Mouse (Mus musculus): ENCODE measurements around the gene Slc9a9. TPM values are rescaled to one million over a fixed set of nuclear protein-coding genes. Genes with fewer than 3 reads are reported as not detected.

Gene Slc9a9
- polyA plus RNA-seq, 1 experiment from 2014 or later, result 1.2 TPM

DNA sequence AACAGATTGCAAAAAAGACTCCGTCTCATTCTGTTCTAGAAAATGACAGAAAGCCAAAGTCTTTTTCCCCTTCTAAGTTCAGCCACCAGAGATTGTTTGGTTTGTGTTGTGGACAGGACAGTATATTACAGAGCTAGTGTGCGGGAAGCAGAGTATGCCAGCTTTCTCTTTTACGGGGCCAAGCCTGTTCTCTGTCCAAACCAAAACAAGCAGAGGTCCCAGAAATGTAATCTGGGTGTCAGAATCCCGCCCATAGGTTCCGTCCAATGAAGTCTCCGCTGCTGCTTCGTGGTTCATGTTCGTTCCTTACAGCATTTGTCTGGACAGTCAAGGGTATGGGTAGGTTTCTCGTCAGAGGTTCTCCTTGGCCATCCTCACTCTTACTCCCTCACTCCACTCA is 242.4 kb downstream of the Slc9a9 start:
- ATAC-seq (ENCODE audit: insufficient number of reproducible peaks, low FRiP score, low TSS enrichment, low read depth) (no peak), DNase-seq (ENCODE audit: low spot score) (no peak)
- no peaks in the 10 kb centered on the region for H3K4me1 ChIP-seq (ENCODE audit: control insufficient read depth, insufficient read depth, low read length)
- 90% methylated on average over 9 of the region's 9 CpGs for WGBS
- H3K4me3 ChIP-seq (ENCODE audit: low read depth, low read length), result no peak overlapping the region
- no peaks in the 10 kb centered on the region for H3K36me3 ChIP-seq (ENCODE audit: control insufficient read depth, insufficient read depth, low read length)
- H3K4me2 ChIP-seq (ENCODE audit: low read depth, severe bottlenecking), result no peak overlapping the region
- H3K27me3 ChIP-seq (ENCODE audit: control insufficient read depth, insufficient read depth, low read length), result no peaks in the 10 kb centered on the region
- no peaks in the 10 kb centered on the region for H3K9me3 ChIP-seq (ENCODE audit: control insufficient read depth, low read length)
- no peak overlapping the region for H3K27ac ChIP-seq (replicated peaks; ENCODE audit: low read depth, low read length)
- H3K9ac ChIP-seq (ENCODE audit: low read length), result no peak overlapping the region

DNA sequence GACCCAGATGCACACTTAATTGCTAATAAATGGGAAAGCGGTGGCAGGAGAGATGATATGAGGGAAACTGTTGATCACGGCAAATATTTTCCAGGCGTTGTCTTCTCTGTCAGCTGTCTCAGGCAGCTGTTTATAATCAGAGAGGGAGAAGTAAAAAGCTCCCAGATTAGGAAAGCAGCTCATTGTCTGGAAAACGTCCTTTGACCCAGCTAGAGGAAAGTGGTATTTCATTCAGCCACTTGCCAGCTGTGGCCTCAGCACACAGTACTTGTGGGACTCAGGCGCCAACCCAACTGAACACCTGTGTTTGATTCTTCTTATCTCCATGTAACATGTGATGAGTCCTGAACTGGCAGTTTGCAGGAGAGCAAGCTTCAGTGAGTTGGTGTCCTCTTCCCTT is 252.4 kb downstream of the Slc9a9 start:
- WGBS, result 35% methylated on average over 5 of the region's 5 CpGs
- no peak for ATAC-seq (ENCODE audit: insufficient number of reproducible peaks, low FRiP score, low TSS enrichment, low read depth)
- DNase-seq (ENCODE audit: low spot score), result no peak

DNA sequence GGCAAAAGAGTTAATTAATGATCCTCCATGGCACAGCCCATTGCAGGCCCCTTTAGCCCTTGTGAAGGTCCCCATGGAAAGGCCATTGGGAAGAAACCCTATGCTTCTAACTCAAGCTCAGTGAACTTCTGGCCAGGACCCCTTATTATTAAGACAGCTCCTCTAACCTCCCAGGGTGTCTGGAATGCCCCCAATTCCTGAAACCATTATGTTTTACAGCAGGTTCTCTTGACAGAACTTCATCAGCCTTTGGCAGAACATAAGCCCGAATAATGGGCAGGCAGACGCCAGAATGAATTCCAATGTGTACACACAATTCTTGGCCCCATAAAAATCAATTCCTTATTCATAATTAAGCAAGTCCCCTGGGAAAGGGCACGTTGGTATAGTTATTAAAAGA is 256.1 kb downstream of the Slc9a9 start:
- DNase-seq (ENCODE audit: low spot score) (no peak), ATAC-seq (ENCODE audit: insufficient number of reproducible peaks, low FRiP score, low TSS enrichment, low read depth) (no peak)
- H3K27me3 ChIP-seq (ENCODE audit: control insufficient read depth, insufficient read depth, low read length), result no peaks in the 10 kb centered on the region

More for the DNA sequence above, 252.4 kb downstream of the Slc9a9 start:
- H3K4me2 ChIP-seq (ENCODE audit: low read depth, severe bottlenecking), result no peak overlapping the region
- no peaks in the 10 kb centered on the region for H3K4me1 ChIP-seq (ENCODE audit: control insufficient read depth, insufficient read depth, low read length)
- H3K27me3 ChIP-seq (ENCODE audit: control insufficient read depth, insufficient read depth, low read length), result no peaks in the 10 kb centered on the region
- H3K9me3 ChIP-seq (ENCODE audit: control insufficient read depth, low read length), result no peaks in the 10 kb centered on the region
- no peak overlapping the region for H3K9ac ChIP-seq (ENCODE audit: low read length)
- H3K36me3 ChIP-seq (ENCODE audit: control insufficient read depth, insufficient read depth, low read length), result no peaks in the 10 kb centered on the region
- H3K4me3 ChIP-seq (ENCODE audit: low read depth, low read length), result no peak overlapping the region
- H3K27ac ChIP-seq (replicated peaks; ENCODE audit: low read depth, low read length), result no peak overlapping the region

DNA sequence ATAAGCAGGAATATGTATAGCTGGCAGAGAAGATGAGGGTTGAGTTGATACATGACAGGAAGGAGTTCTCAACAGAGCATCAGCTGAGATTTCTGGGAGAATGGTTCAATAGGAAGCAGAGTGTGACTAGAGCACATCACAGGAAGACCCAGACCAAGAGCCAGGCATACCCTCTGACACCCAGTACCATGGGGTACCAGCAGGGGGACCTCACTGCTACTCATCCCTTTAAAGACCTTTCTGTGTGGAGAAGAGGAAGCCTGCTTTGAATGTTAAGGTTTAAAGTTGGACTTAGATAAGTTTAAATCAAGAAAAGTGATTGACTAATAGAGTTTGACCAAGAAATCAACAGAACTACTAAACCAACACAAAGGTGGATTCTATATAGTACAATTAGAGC is 257.4 kb downstream of the Slc9a9 start:
- no peak overlapping the region for H3K27ac ChIP-seq (replicated peaks; ENCODE audit: low read depth, low read length)

More for the DNA sequence above, 256.1 kb downstream of the Slc9a9 start:
- WGBS, result 67% methylated on average over 3 of the region's 3 CpGs
- no peak overlapping the region for H3K4me3 ChIP-seq (ENCODE audit: low read depth, low read length)
- no peaks in the 10 kb centered on the region for H3K9me3 ChIP-seq (ENCODE audit: control insufficient read depth, low read length)
- no peak overlapping the region for H3K9ac ChIP-seq (ENCODE audit: low read length)
- H3K36me3 ChIP-seq (ENCODE audit: control insufficient read depth, insufficient read depth, low read length), result no peaks in the 10 kb centered on the region
- no peak overlapping the region for H3K4me2 ChIP-seq (ENCODE audit: low read depth, severe bottlenecking)
- no peak overlapping the region for H3K27ac ChIP-seq (replicated peaks; ENCODE audit: low read depth, low read length)
- H3K4me1 ChIP-seq (ENCODE audit: control insufficient read depth, insufficient read depth, low read length), result no peaks in the 10 kb centered on the region

DNA sequence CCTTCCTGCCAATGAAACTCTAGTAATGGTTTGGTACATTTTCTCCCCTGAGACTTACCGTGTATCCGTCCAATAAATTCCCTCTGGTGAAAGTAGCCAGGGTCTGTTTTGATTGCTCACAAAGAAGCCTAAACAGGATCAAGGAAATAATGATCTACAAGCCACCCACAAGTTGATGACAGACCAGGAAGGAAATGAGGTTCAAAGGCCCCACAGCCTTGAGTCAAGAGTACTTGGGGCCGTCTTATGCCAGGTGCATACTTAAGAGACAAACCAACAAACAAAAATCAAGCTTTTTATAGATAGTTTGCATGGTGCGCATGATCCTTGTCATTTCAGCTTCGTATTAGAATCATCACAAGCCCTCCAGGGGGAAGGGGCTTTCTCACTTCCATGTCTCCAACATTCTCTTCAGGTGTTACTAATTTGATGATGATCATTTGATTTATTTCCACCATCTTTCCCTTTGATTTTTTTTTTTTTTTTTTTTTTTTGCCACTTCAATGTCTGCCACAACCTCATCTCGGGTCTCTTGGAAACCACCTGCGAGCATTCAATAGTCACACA is 275.9 kb downstream of the Slc9a9 start:
- H3K36me3 ChIP-seq (ENCODE audit: control insufficient read depth, insufficient read depth, low read length), result no peaks in the 10 kb centered on the region
- no peak overlapping the region for H3K4me3 ChIP-seq (ENCODE audit: low read depth, low read length)
- no peak overlapping the region for H3K27ac ChIP-seq (replicated peaks; ENCODE audit: low read depth, low read length)
- no peak for ATAC-seq (ENCODE audit: insufficient number of reproducible peaks, low FRiP score, low TSS enrichment, low read depth)
- no peaks in the 10 kb centered on the region for H3K4me1 ChIP-seq (ENCODE audit: control insufficient read depth, insufficient read depth, low read length)
- 70% methylated on average over 7 of the region's 7 CpGs for WGBS
- H3K4me2 ChIP-seq (ENCODE audit: low read depth, severe bottlenecking), result no peak overlapping the region
- H3K27me3 ChIP-seq (ENCODE audit: control insufficient read depth, insufficient read depth, low read length), result no peaks in the 10 kb centered on the region
- DNase-seq (ENCODE audit: low spot score), result no peak
- no peak overlapping the region for H3K9ac ChIP-seq (ENCODE audit: low read length)
- no peaks in the 10 kb centered on the region for H3K9me3 ChIP-seq (ENCODE audit: control insufficient read depth, low read length)

More for the DNA sequence above, 257.4 kb downstream of the Slc9a9 start:
- H3K4me3 ChIP-seq (ENCODE audit: low read depth, low read length), result no peak overlapping the region
- H3K9me3 ChIP-seq (ENCODE audit: control insufficient read depth, low read length), result no peaks in the 10 kb centered on the region
- ATAC-seq (ENCODE audit: insufficient number of reproducible peaks, low FRiP score, low TSS enrichment, low read depth), result no peak
- H3K27me3 ChIP-seq (ENCODE audit: control insufficient read depth, insufficient read depth, low read length), result no peaks in the 10 kb centered on the region
- no peak overlapping the region for H3K4me2 ChIP-seq (ENCODE audit: low read depth, severe bottlenecking)
- H3K9ac ChIP-seq (ENCODE audit: low read length), result no peak overlapping the region
- no peak for DNase-seq (ENCODE audit: low spot score)
- H3K36me3 ChIP-seq (ENCODE audit: control insufficient read depth, insufficient read depth, low read length), result no peaks in the 10 kb centered on the region
- no peaks in the 10 kb centered on the region for H3K4me1 ChIP-seq (ENCODE audit: control insufficient read depth, insufficient read depth, low read length)

DNA sequence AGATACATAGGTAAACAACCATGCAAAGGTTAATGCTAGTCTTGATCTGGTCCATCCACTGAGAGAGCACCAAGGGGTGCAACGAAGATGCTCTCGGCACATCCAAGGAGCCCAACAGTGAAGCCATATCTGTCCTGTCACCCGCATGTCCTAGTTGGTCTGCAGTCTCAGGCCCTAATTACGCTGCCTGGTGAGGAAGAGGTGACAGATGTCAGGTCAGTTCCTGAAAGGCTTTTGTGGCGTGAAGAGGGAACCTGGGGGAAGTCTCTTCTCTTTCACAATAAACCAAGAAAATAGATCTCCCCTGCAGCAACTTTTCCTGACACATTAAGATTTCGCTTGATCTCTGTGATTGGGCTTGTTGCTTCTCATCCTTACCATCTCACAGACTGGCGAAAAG is 277.5 kb downstream of the Slc9a9 start:
- H3K27ac ChIP-seq (replicated peaks; ENCODE audit: low read depth, low read length), result no peak overlapping the region
- ATAC-seq (ENCODE audit: insufficient number of reproducible peaks, low FRiP score, low TSS enrichment, low read depth), result no peak
- no peak overlapping the region for H3K4me2 ChIP-seq (ENCODE audit: low read depth, severe bottlenecking)
- H3K4me3 ChIP-seq (ENCODE audit: low read depth, low read length), result no peak overlapping the region
- H3K36me3 ChIP-seq (ENCODE audit: control insufficient read depth, insufficient read depth, low read length), result no peaks in the 10 kb centered on the region
- no peaks in the 10 kb centered on the region for H3K27me3 ChIP-seq (ENCODE audit: control insufficient read depth, insufficient read depth, low read length)
- DNase-seq (ENCODE audit: low spot score), result no peak
- H3K4me1 ChIP-seq (ENCODE audit: control insufficient read depth, insufficient read depth, low read length), result no peaks in the 10 kb centered on the region
- H3K9me3 ChIP-seq (ENCODE audit: control insufficient read depth, low read length), result no peaks in the 10 kb centered on the region
- 71% methylated on average over 7 of the region's 7 CpGs for WGBS
- H3K9ac ChIP-seq (ENCODE audit: low read length), result no peak overlapping the region

DNA sequence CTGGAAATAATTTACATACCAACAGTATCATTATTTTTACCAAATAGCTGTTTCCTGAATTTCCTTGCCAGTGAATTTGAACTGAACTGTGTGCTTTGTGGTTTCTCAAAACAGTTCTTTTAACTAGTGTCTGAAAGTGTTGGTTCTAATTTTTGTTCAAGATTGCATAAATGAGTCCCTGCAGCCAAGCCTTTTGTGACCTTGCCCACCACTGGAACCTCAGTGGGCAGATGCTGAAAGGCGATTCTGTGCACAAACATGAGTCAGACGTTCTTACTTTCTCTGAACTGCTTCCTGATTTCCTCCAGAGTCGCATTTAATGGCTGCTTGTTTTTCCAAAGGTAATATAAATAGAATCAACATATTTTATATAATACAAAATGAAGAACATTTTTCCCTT is 281.0 kb downstream of the Slc9a9 start:
- ATAC-seq (ENCODE audit: insufficient number of reproducible peaks, low FRiP score, low TSS enrichment, low read depth), result no peak
- 70% methylated on average over 3 of the region's 3 CpGs for WGBS
- Histone ChIP-seq H3K27ac (replicated peaks; ENCODE audit: low read depth, low read length) (no peak overlapping the region), H3K4me3 (ENCODE audit: low read depth, low read length) (no peak overlapping the region), H3K9me3 (ENCODE audit: control insufficient read depth, low read length) (no peaks in the 10 kb centered on the region), H3K4me1 (ENCODE audit: control insufficient read depth, insufficient read depth, low read length) (no peaks in the 10 kb centered on the region), H3K9ac (ENCODE audit: low read length) (no peak overlapping the region), H3K36me3 (ENCODE audit: control insufficient read depth, insufficient read depth, low read length) (no peaks in the 10 kb centered on the region), H3K27me3 (ENCODE audit: control insufficient read depth, insufficient read depth, low read length) (no peaks in the 10 kb centered on the region), H3K4me2 (ENCODE audit: low read depth, severe bottlenecking) (no peak overlapping the region)
- no peak for DNase-seq (ENCODE audit: low spot score)

DNA sequence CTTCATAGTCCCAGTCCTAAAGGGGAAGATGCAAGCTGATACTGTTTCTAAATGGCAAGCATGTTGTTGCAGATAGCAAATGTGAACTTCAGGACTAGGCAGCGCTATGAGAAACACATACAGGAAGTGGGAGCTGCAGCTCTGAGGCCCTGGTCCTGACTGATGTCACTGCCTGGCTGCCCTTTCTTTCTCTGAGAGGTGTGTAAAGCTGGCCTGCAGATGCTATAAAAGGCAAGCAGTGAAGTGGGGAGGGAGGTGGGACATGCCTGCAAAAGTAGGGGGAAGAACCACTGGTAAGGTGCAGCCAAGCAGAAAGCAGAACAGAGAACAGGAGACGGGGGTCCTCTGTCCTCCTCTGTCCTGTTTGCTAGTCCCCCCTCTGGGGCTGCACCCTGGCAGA is 285.9 kb downstream of the Slc9a9 start:
- no peaks in the 10 kb centered on the region for H3K4me1 ChIP-seq (ENCODE audit: control insufficient read depth, insufficient read depth, low read length)
- no peak overlapping the region for H3K4me2 ChIP-seq (ENCODE audit: low read depth, severe bottlenecking)
- H3K9ac ChIP-seq (ENCODE audit: low read length), result no peak overlapping the region
- WGBS, result 55% methylated on average over 2 of the region's 2 CpGs
- H3K36me3 ChIP-seq (ENCODE audit: control insufficient read depth, insufficient read depth, low read length), result no peaks in the 10 kb centered on the region
- no peak overlapping the region for H3K4me3 ChIP-seq (ENCODE audit: low read depth, low read length)
- ATAC-seq (ENCODE audit: insufficient number of reproducible peaks, low FRiP score, low TSS enrichment, low read depth) (no peak), DNase-seq (ENCODE audit: low spot score) (no peak)
- no peak overlapping the region for H3K27ac ChIP-seq (replicated peaks; ENCODE audit: low read depth, low read length)
- no peaks in the 10 kb centered on the region for H3K9me3 ChIP-seq (ENCODE audit: control insufficient read depth, low read length)
- H3K27me3 ChIP-seq (ENCODE audit: control insufficient read depth, insufficient read depth, low read length), result no peaks in the 10 kb centered on the region

DNA sequence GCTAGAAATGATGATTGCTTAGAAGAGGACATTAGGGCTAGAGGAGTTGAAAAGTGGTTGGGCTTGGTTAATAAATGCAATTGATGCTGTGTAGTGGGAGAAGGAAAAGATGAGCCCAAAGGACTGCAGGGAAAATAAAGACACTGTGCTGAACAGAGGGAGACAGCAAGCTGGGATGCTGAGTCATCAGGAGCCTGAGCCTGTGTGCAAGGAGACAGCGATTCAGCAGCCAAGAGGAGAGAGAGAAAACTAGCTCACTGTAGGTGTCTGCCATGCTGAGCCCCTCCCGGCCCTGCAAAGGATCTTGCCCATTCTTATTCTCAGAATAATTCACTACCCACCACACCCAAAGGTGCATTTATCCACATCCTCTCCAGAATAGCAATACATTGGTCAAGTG is 288.7 kb downstream of the Slc9a9 start:
- Histone ChIP-seq H3K36me3 (ENCODE audit: control insufficient read depth, insufficient read depth, low read length) (no peaks in the 10 kb centered on the region), H3K4me1 (ENCODE audit: control insufficient read depth, insufficient read depth, low read length) (no peaks in the 10 kb centered on the region), H3K9ac (ENCODE audit: low read length) (no peak overlapping the region), H3K27me3 (ENCODE audit: control insufficient read depth, insufficient read depth, low read length) (no peaks in the 10 kb centered on the region), H3K27ac (replicated peaks; ENCODE audit: low read depth, low read length) (no peak overlapping the region), H3K4me3 (ENCODE audit: low read depth, low read length) (no peak overlapping the region), H3K9me3 (ENCODE audit: control insufficient read depth, low read length) (no peaks in the 10 kb centered on the region), H3K4me2 (ENCODE audit: low read depth, severe bottlenecking) (no peak overlapping the region)
- 81% methylated on average over 2 of the region's 2 CpGs for WGBS
- ATAC-seq (ENCODE audit: insufficient number of reproducible peaks, low FRiP score, low TSS enrichment, low read depth), result no peak
- no peak for DNase-seq (ENCODE audit: low spot score)
